Mouse (Mus musculus) forebrain, embryonic 16.5 days (tissue): ENCODE data around the gene Nap1l1. TPM values are rescaled to one million over a fixed set of nuclear protein-coding genes. Genes with fewer than 3 reads are reported as not detected.

Source experiments
- ATAC-seq: fragments of 200-750 bp; cut with Nextera tagmentation; 2 replicates; pipeline ENCODE4 v1.8.0; 2017; ENCODE audit warnings: mild to moderate bottlenecking, moderate library complexity
- H3K27ac ChIP-seq: fragments of 300-500 bp; sonication (generic); 2 replicates; pipeline ENCODE4 v1.5.1; 2014; ENCODE audit warnings: low read length, control low read depth
- H3K27me3 ChIP-seq: fragments of 300-500 bp; sonication (generic); replicated peaks from 2 replicates; pipeline ENCODE4 v1.6.1; 2014; ENCODE audit warnings: low read length; ENCODE audit not compliant: control insufficient read depth, insufficient read depth
- H3K36me3 ChIP-seq: fragments of 300-500 bp; sonication (generic); 2 replicates; pipeline ENCODE4 v1.6.1; 2014; ENCODE audit not compliant: control insufficient read depth, insufficient read depth
- H3K4me1 ChIP-seq: fragments of 300-500 bp; sonication (generic); replicated peaks from 2 replicates; pipeline ENCODE4 v1.6.1; 2014; ENCODE audit warnings: low read length; ENCODE audit not compliant: control insufficient read depth, insufficient read depth
- H3K4me2 ChIP-seq: fragments of 300-500 bp; sonication (generic); 2 replicates; pipeline ENCODE4 v1.6.1; 2014; ENCODE audit warnings: mild to moderate bottlenecking, low read length, control low read depth
- H3K4me3 ChIP-seq: fragments of 300-500 bp; sonication (generic); replicated peaks from 2 replicates; pipeline ENCODE4 v1.5.1; 2014; ENCODE audit warnings: mild to moderate bottlenecking, low read length, control low read depth
- H3K9ac ChIP-seq: fragments of 300-500 bp; sonication (generic); replicated peaks from 2 replicates; pipeline ENCODE4 v1.6.1; 2014; ENCODE audit warnings: low read depth, low read length, control low read depth
- H3K9me3 ChIP-seq: fragments of 300-500 bp; sonication (generic); 2 replicates; pipeline ENCODE4 v1.6.1; 2016; ENCODE audit warnings: low read length; ENCODE audit not compliant: control insufficient read depth
- WGBS: fragments of 180-500 bp; shearing (Covaris S2); extraction: QIAGEN DNeasy Blood & Tissue Kit; methylation state at CpG from one replicate; pipeline ENCODE4 v1.1.7; 2014; 5-methylcytosine and 5-hydroxymethylcytosine counted together
- polyA plus RNA-seq: library from polyadenylated mRNA; unstranded; fragments of >200 nt; fragmentation: Nextera tagmentation; extraction: Ambion mirVana; gene quantifications from 2 replicates; pipeline ENCODE4 v1.2.1, GENCODE M21; 2015

The Nap1l1 gene
- polyA plus RNA-seq, 1 experiment from 2014 or later, result 199 TPM

GRCm38 (mm10) chr10:111452426-111452825, 20.6 kb upstream of the Nap1l1 start:
- H3K4me1 ChIP-seq, result no peaks in the 10 kb centered on the region
- H3K9ac ChIP-seq, result no peak overlapping the region
- no peaks in the 10 kb centered on the region for H3K9me3 ChIP-seq
- H3K27me3 ChIP-seq, result no peaks in the 10 kb centered on the region
- no peaks in the 10 kb centered on the region for H3K36me3 ChIP-seq
- H3K27ac ChIP-seq, result no peak overlapping the region
- no peak overlapping the region for H3K4me2 ChIP-seq
- ATAC-seq, result no peak
- H3K4me3 ChIP-seq, result no peak overlapping the region
- WGBS, result 93% methylated on average over 11 of the region's 11 CpGs

GRCm38 (mm10) chr10:111454698-111455308, 18.2 kb upstream of the Nap1l1 start:
- no peaks in the 10 kb centered on the region for H3K36me3 ChIP-seq
- no peak for ATAC-seq
- no peaks in the 10 kb centered on the region for H3K9me3 ChIP-seq
- no peak overlapping the region for H3K27ac ChIP-seq
- no peaks in the 10 kb centered on the region for H3K4me1 ChIP-seq
- no peaks in the 10 kb centered on the region for H3K27me3 ChIP-seq
- no peak overlapping the region for H3K4me3 ChIP-seq
- H3K4me2 ChIP-seq, result no peak overlapping the region
- 89% methylated on average over 8 of the region's 8 CpGs for whole genome bisulfite sequencing
- H3K9ac ChIP-seq, result no peak overlapping the region

- Histone ChIP-seq H3K9me3 (no peaks in the 10 kb centered on the region), H3K4me1 (no peaks in the 10 kb centered on the region), H3K27ac (no peak overlapping the region), H3K36me3 (no peaks in the 10 kb centered on the region), H3K27me3 (no peaks in the 10 kb centered on the region), H3K9ac (no peak overlapping the region), H3K4me2 (no peak overlapping the region), H3K4me3 (no peak overlapping the region)
- WGBS, result 33% methylated on average over 7 of the region's 7 CpGs
- no peak for ATAC-seq
Observed at GRCm38 (mm10) chr10:111458088-111458487, 14.9 kb upstream of the Nap1l1 start.

GRCm38 (mm10) chr10:111459040-111459439, 14.0 kb upstream of the Nap1l1 start:
- Histone ChIP-seq H3K4me2 (no peak overlapping the region), H3K36me3 (no peaks in the 10 kb centered on the region), H3K27ac (no peak overlapping the region), H3K9ac (no peak overlapping the region), H3K9me3 (no peaks in the 10 kb centered on the region), H3K4me3 (no peak overlapping the region), H3K27me3 (no peaks in the 10 kb centered on the region), H3K4me1 (no peaks in the 10 kb centered on the region)
- 52% methylated on average over 9 of the region's 9 CpGs for WGBS
- no peak for ATAC-seq

- H3K4me2 ChIP-seq, result no peak overlapping the region
- no peaks in the 10 kb centered on the region for H3K4me1 ChIP-seq
- H3K27me3 ChIP-seq, result no peaks in the 10 kb centered on the region
- no peak overlapping the region for H3K4me3 ChIP-seq
- H3K27ac ChIP-seq, result no peak overlapping the region
- WGBS, result 77% methylated on average over 3 of the region's 3 CpGs
- no peaks in the 10 kb centered on the region for H3K36me3 ChIP-seq
- H3K9ac ChIP-seq, result no peak overlapping the region
- ATAC-seq, result no peak
- no peaks in the 10 kb centered on the region for H3K9me3 ChIP-seq
Observed at GRCm38 (mm10) chr10:111459874-111460273, 13.1 kb upstream of the Nap1l1 start.

- Histone ChIP-seq H3K27me3 (no peaks in the 10 kb centered on the region), H3K36me3 (no peaks in the 10 kb centered on the region), H3K4me3 (no peak overlapping the region), H3K4me2 (no peak overlapping the region), H3K27ac (no peak overlapping the region), H3K9me3 (no peaks in the 10 kb centered on the region), H3K9ac (no peak overlapping the region), H3K4me1 (no peaks in the 10 kb centered on the region)
- 5% methylated on average over 4 of the region's 4 CpGs for WGBS
- ATAC-seq, result no peak
Observed at GRCm38 (mm10) chr10:111460381-111460780, 12.6 kb upstream of the Nap1l1 start.

GRCm38 (mm10) chr10:111464833-111465232, 8.2 kb upstream of the Nap1l1 start:
- 95% methylated on average over 1 of the region's 1 CpGs for WGBS
- Histone ChIP-seq H3K27ac (no peak overlapping the region), H3K4me3 (no peak overlapping the region), H3K36me3 (no peaks in the 10 kb centered on the region), H3K9ac (no peak overlapping the region), H3K4me2 (no peak overlapping the region), H3K4me1 (no peaks in the 10 kb centered on the region), H3K9me3 (no peaks in the 10 kb centered on the region), H3K27me3 (no peaks in the 10 kb centered on the region)
- ATAC-seq, result no peak

GRCm38 (mm10) chr10:111465409-111465808, 7.6 kb upstream of the Nap1l1 start:
- no peak for ATAC-seq
- H3K36me3 ChIP-seq, result no peaks in the 10 kb centered on the region
- H3K27ac ChIP-seq, result no peak overlapping the region
- H3K27me3 ChIP-seq, result no peaks in the 10 kb centered on the region
- no peak overlapping the region for H3K9ac ChIP-seq
- 47% methylated on average over 2 of the region's 2 CpGs for WGBS
- no peaks in the 10 kb centered on the region for H3K9me3 ChIP-seq
- no peaks in the 10 kb centered on the region for H3K4me1 ChIP-seq
- H3K4me2 ChIP-seq, result no peak overlapping the region
- H3K4me3 ChIP-seq, result no peak overlapping the region

- WGBS, result 86% methylated on average over 9 of the region's 9 CpGs
- no peak overlapping the region for H3K4me3 ChIP-seq
- H3K27me3 ChIP-seq, result no peaks in the 10 kb centered on the region
- H3K9me3 ChIP-seq, result no peaks in the 10 kb centered on the region
- no peaks in the 10 kb centered on the region for H3K36me3 ChIP-seq
- no peak overlapping the region for H3K9ac ChIP-seq
- ATAC-seq, result no peak
- no peak overlapping the region for H3K27ac ChIP-seq
- peaks cover 22% of the 10 kb centered on the region for H3K4me1 ChIP-seq
- H3K4me2 ChIP-seq, result no peak overlapping the region
Observed at GRCm38 (mm10) chr10:111471166-111471565, 1.9 kb upstream of the Nap1l1 start.
